Mouse (Mus musculus) brown adipose tissue, adult 24 weeks (tissue): Measurements from ENCODE around the gene Hydin. TPM values are rescaled to one million over a fixed set of nuclear protein-coding genes. Genes with fewer than 3 reads are reported as not detected.
"Not testable (repeated sequence)": the region's sequence is repeated elsewhere in the genome, so short reads cannot be mapped to it uniquely, and the experiment has no call there.

ENCODE experiments used
- H3K27ac ChIP-seq: fragments of 200-500 bp; replicated peaks from 2 replicates; pipeline ENCODE4 v1.5.1; 2012; ENCODE audit warnings: low read depth, mild to moderate bottlenecking, low read length
- H3K4me1 ChIP-seq: fragments of 200-500 bp; 2 replicates; pipeline ENCODE4 v1.6.1; 2012; ENCODE audit warnings: low read length, mixed read lengths; ENCODE audit not compliant: control insufficient read depth, insufficient read depth, insufficient read length
- H3K4me3 ChIP-seq: fragments of 200-500 bp; 2 replicates; pipeline ENCODE4 v1.5.1; 2012; ENCODE audit warnings: low read depth, mild to moderate bottlenecking, low read length, moderate library complexity; ENCODE audit not compliant: insufficient read depth
- polyA plus RNA-seq: library from polyadenylated mRNA; stranded (reverse); fragments of >200 nt; gene quantifications from 2 replicates; pipeline ENCODE4 v1.2.4, GENCODE M21; 2012; ENCODE audit not compliant: missing spikeins, insufficient read depth, insufficient read length

The Hydin gene
- polyA plus RNA-seq, 1 experiment: 0.08 TPM

GRCm38 (mm10) chr8:110373695-110374094 is 106.9 kb downstream of the Hydin start:
- Histone ChIP-seq H3K4me3 (no peak overlapping the region), H3K4me1 (no peaks in the 10 kb centered on the region), H3K27ac (no peak overlapping the region)

GRCm38 (mm10) chr8:110382751-110383150 is 116.0 kb downstream of the Hydin start:
- Histone ChIP-seq H3K4me1 (no peaks in the 10 kb centered on the region), H3K4me3 (no peak overlapping the region), H3K27ac (no peak overlapping the region)

- H3K4me1 ChIP-seq, H3K27ac ChIP-seq, H3K4me3 ChIP-seq: not testable (repeated sequence)
Measured at GRCm38 (mm10) chr8:110384632-110385031, 117.9 kb downstream of the Hydin start.

GRCm38 (mm10) chr8:110395656-110396055 is 128.9 kb downstream of the Hydin start:
- no peaks in the 10 kb centered on the region for H3K4me1 ChIP-seq
- H3K4me3 ChIP-seq: no peak overlapping the region
- no peak overlapping the region for H3K27ac ChIP-seq

- Histone ChIP-seq H3K4me3 (no peak overlapping the region), H3K27ac (no peak overlapping the region), H3K4me1 (no peaks in the 10 kb centered on the region)
Measured at GRCm38 (mm10) chr8:110400536-110400935, 133.8 kb downstream of the Hydin start.

GRCm38 (mm10) chr8:110402311-110402710 is 135.5 kb downstream of the Hydin start:
- H3K4me3 ChIP-seq: no peak overlapping the region
- H3K27ac ChIP-seq: no peak overlapping the region
- H3K4me1 ChIP-seq: no peaks in the 10 kb centered on the region

- H3K4me3 ChIP-seq: no peak overlapping the region
- no peaks in the 10 kb centered on the region for H3K4me1 ChIP-seq
- H3K27ac ChIP-seq: no peak overlapping the region
Measured at GRCm38 (mm10) chr8:110404516-110404915, 137.7 kb downstream of the Hydin start.

GRCm38 (mm10) chr8:110415121-110415520 is 148.3 kb downstream of the Hydin start:
- H3K4me3 ChIP-seq: no peak overlapping the region
- H3K4me1 ChIP-seq: no peaks in the 10 kb centered on the region
- no peak overlapping the region for H3K27ac ChIP-seq

- no peaks in the 10 kb centered on the region for H3K4me1 ChIP-seq
- H3K27ac ChIP-seq: no peak overlapping the region
- no peak overlapping the region for H3K4me3 ChIP-seq
Measured at GRCm38 (mm10) chr8:110416931-110417330, 150.2 kb downstream of the Hydin start.

- Histone ChIP-seq H3K4me1 (no peaks in the 10 kb centered on the region), H3K27ac (no peak overlapping the region), H3K4me3 (no peak overlapping the region)
Measured at GRCm38 (mm10) chr8:110417801-110418200, 151.0 kb downstream of the Hydin start.

GRCm38 (mm10) chr8:110419711-110420110 is 152.9 kb downstream of the Hydin start:
- H3K4me1 ChIP-seq: no peaks in the 10 kb centered on the region
- H3K4me3 ChIP-seq: no peak overlapping the region
- H3K27ac ChIP-seq: no peak overlapping the region

- Histone ChIP-seq H3K4me1 (no peaks in the 10 kb centered on the region), H3K4me3 (no peak overlapping the region), H3K27ac (no peak overlapping the region)
Measured at GRCm38 (mm10) chr8:110420221-110420620, 153.4 kb downstream of the Hydin start.

- no peak overlapping the region for H3K27ac ChIP-seq
- H3K4me3 ChIP-seq: no peak overlapping the region
- H3K4me1 ChIP-seq: no peaks in the 10 kb centered on the region
Measured at GRCm38 (mm10) chr8:110424146-110424545, 157.4 kb downstream of the Hydin start.

GRCm38 (mm10) chr8:110431340-110431739 is 164.6 kb downstream of the Hydin start:
- Histone ChIP-seq H3K27ac (no peak overlapping the region), H3K4me1 (no peaks in the 10 kb centered on the region), H3K4me3 (no peak overlapping the region)

GRCm38 (mm10) chr8:110440528-110440927 is 173.8 kb downstream of the Hydin start:
- no peaks in the 10 kb centered on the region for H3K4me1 ChIP-seq
- no peak overlapping the region for H3K27ac ChIP-seq
- no peak overlapping the region for H3K4me3 ChIP-seq

GRCm38 (mm10) chr8:110444276-110444675 is 177.5 kb downstream of the Hydin start:
- Histone ChIP-seq H3K4me1 (no peaks in the 10 kb centered on the region), H3K4me3 (no peak overlapping the region), H3K27ac (no peak overlapping the region)

GRCm38 (mm10) chr8:110450463-110450862 is 183.7 kb downstream of the Hydin start:
- no peaks in the 10 kb centered on the region for H3K4me1 ChIP-seq
- no peak overlapping the region for H3K4me3 ChIP-seq
- H3K27ac ChIP-seq: no peak overlapping the region
